Mouse (Mus musculus) adrenal gland, postnatal 25 days (tissue): ENCODE results near the gene Unc13b. TPM values are rescaled to one million over a fixed set of nuclear protein-coding genes. Genes with fewer than 3 reads are reported as not detected.

Experiments used
- DNase-seq: peaks from one replicate; pipeline ENCODE4 v3.0.0; 2021; ENCODE audit warnings: mixed read lengths
- long read RNA-seq: library from polyadenylated mRNA; stranded (forward); transcript quantifications from one replicate; pipeline ENCODE4 v2.0.0, GENCODE M21; 2021
- total RNA-seq: library from RNA; stranded (reverse); gene quantifications from 2 replicates; pipeline ENCODE4 v1.2.3, GENCODE M21; 2021

Gene Unc13b
- 12.4 and 13.2 TPM in 2 replicates for total RNA-seq
- long read RNA-seq, partial matches to known transcripts: 1 of 1 reads
- long read RNA-seq, other reads (novel, unspliced or antisense): 0 of 1 reads

- peak; percentile 96 for DNase-seq
These were observed at the start of gene Unc13b for GRCm38 (mm10) chr4:43058753-43059654. TSS of gene Unc13b (plus strand) at chr4:43058953.

- peak; percentile 87 for DNase-seq
These were observed 48.4 kb upstream of the Unc13b start, which contains the start of gene Fancg for GRCm38 (mm10) chr4:43010161-43011038. TSS of gene Fancg (minus strand) at chr4:43010506.

- no peak for DNase-seq
These were observed 46.7 kb upstream of the Unc13b start for GRCm38 (mm10) chr4:43012091-43012490.

- peak; percentile 38 for DNase-seq
These were observed 40.6 kb upstream of the Unc13b start for GRCm38 (mm10) chr4:43018156-43018555.

- DNase-seq: no peak
These were observed 39.6 kb upstream of the Unc13b start for GRCm38 (mm10) chr4:43019176-43019575.

GRCm38 (mm10) chr4:43019641-43020465, 38.9 kb upstream of the Unc13b start:
- no peak for DNase-seq

GRCm38 (mm10) chr4:43020876-43021275, 37.9 kb upstream of the Unc13b start:
- DNase-seq: no peak

GRCm38 (mm10) chr4:43021341-43021740, 37.4 kb upstream of the Unc13b start:
- DNase-seq: no peak

GRCm38 (mm10) chr4:43024673-43025072, 34.1 kb upstream of the Unc13b start:
- DNase-seq: no peak

GRCm38 (mm10) chr4:43025084-43025960, 33.4 kb upstream of the Unc13b start, which contains the start of gene Pigo:
TSS of gene Pigo (minus strand) at chr4:43025819.
- peak; percentile 95 for DNase-seq

- no peak for DNase-seq
These were observed 29.6 kb upstream of the Unc13b start for GRCm38 (mm10) chr4:43029121-43029520.

- no peak for DNase-seq
These were observed 29.0 kb upstream of the Unc13b start for GRCm38 (mm10) chr4:43029749-43030148.

- no peak for DNase-seq
These were observed 28.4 kb upstream of the Unc13b start for GRCm38 (mm10) chr4:43030352-43030751.

- peak; percentile 53 for DNase-seq
These were observed 27.9 kb upstream of the Unc13b start for GRCm38 (mm10) chr4:43030780-43031230.

- peak; percentile 90 for DNase-seq
These were observed 27.3 kb upstream of the Unc13b start, which contains the start of gene Stoml2 for GRCm38 (mm10) chr4:43031237-43031995. TSS of gene Stoml2 (minus strand) at chr4:43031710.

- DNase-seq: no peak
These were observed 26.3 kb upstream of the Unc13b start for GRCm38 (mm10) chr4:43032501-43032900.

- no peak for DNase-seq
These were observed 25.3 kb upstream of the Unc13b start for GRCm38 (mm10) chr4:43033481-43033880.

- no peak for DNase-seq
These were observed 22.9 kb upstream of the Unc13b start for GRCm38 (mm10) chr4:43035851-43036250.

GRCm38 (mm10) chr4:43036356-43036755, 22.4 kb upstream of the Unc13b start:
- DNase-seq: no peak
